Mouse (Mus musculus) retina, postnatal 1 day (tissue): ENCODE results near the gene Fsd2.

Experiments used
- DNase-seq: peaks from one replicate; pipeline ENCODE4 v3.0.0-alpha.2; 2012

The Fsd2 gene

DNA sequence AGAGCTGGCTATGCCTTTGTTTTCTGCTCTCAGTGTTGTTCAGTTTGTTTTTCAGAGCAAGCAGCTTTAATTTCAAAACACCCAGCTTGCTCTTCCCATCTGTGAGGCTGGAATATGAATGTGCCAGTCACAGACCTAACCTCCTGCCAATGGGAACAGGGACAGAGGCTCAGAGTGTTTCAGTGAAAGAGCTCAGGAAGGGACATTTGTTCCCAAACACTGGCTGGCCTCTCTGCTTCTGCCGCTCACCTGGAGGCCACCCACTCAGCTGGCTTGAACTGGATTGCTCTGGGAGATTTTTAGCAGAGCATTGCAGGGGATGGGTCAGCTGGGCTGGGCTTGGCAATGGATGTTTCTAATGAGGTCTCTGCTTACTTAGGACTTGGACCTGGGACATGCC lies 25.7 kb downstream of the Fsd2 start:
- no peak for DNase-seq

DNA sequence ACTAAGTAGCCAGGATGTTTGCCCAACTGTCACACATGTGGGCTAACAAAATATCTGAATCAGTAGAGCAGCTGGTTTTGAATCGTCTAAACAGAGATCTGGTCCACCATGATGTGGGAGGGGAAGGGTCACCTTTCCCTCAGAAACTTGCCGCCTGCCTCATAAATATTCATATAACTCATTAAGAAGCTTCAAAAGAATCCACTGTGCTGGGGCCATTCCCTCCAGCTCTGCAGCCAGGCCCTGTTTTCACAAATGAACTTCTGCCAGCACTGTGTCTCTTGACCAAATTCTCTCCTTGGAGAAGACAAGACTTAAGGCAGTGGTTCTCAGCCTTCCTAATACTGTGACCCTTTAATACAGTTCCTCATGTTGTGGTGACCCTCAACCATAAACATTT lies 27.2 kb downstream of the Fsd2 start:
- peak; percentile 38 for DNase-seq

DNA sequence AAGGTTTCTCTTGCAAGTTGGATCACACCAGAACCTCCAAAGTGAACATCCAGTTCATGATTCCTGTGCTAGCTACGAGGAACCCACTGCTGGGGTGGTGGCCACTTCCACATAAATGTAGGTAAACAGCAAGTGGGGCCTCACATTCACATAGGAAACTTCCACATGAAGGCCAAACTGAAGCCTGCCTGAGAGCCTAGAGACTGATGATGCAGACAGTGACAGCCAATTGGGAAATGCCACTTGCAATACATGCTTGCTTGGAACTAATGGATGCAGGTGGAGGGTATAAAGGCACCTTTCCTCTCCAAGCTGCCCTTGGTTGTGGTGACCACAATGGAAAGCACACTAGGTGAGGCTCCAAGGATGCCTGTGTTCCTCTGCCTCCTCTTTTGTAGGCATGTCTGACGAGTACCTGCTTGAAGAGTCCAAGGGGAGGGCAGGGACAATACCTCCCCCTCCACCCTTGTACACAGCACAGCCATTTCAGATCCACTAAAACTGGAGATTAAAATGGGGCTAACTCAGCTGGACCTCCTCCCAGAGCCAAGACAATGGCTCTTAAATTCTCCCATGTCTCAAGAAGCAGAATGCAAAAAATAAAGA lies 28.6 kb downstream of the Fsd2 start:
- DNase-seq = no peak

DNA sequence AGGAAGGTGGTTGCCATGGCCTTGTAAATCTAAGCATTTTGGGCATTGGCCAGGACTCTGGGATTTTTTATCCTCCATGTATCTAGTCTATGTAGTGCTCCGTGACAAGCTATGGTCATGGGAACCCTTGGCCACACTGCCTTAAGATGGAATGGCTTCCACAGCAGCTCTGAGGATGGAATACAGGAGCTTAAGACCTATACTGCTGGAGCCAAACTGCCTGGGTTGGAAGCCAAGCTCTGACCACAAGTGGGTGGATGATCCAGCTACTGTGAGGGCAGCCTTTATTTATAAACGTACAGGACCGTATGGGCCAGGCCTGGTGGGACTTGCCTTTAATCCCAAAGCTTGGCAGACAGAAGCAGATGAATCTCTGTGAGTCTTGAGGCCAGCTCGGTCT lies 30.3 kb downstream of the Fsd2 start:
- DNase-seq = no peak

DNA sequence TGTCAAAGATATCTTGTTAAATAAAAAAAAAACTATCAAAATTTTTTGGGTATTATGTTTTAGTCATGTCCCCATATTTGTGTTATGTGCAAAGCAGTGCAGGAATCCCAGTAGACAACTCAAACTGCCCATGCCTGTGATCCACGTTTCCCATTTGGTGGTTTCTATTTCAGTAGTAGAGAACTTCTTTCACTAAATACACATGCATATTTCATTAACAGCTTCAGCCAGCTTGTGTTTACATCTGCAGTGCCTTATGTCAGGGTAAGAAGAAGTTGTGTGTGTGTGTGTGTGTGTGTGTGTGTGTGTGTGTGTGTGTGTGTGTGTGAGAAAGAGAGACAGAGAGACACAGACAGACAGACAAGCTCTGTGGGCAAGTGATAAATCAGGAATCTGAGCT lies 35.3 kb downstream of the Fsd2 start:
- no peak for DNase-seq

DNA sequence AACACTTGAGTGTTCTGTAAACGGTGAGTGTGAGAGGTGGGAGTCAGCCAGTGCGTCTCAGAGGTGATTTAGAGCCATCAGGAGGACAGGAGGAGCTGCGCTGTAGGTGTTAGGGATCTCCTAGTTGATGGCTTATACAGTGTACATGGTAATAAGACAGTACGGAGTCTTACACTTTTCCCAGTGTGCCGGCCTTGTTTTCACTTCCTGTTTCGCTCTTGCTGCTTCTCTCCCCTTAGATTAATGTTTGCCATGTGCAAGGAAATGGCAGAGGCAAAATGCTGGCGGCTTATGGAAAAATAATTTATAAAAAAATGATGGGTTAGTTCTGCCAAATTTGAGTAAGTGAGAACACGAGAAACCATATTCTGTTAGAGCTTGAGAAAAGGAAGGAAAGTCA lies 37.8 kb downstream of the Fsd2 start:
- DNase-seq = no peak

DNA sequence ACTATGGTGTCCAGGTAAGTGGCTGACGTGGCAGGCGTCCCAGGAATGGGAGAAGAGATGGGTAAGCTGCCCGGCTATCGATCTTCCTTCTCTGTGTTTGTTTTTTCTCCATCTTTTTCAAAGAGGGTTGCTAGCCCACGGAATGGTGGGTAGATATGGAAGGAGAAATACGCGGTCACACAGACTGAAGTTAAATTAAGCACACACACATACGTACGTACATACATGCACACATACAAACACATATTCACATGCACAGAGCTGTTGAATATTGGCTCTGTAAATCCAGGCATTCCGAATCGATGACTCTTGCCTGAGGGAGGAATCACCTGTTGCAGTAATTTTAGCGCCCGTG lies 43.1 kb downstream of the Fsd2 start:
- DNase-seq = no peak

DNA sequence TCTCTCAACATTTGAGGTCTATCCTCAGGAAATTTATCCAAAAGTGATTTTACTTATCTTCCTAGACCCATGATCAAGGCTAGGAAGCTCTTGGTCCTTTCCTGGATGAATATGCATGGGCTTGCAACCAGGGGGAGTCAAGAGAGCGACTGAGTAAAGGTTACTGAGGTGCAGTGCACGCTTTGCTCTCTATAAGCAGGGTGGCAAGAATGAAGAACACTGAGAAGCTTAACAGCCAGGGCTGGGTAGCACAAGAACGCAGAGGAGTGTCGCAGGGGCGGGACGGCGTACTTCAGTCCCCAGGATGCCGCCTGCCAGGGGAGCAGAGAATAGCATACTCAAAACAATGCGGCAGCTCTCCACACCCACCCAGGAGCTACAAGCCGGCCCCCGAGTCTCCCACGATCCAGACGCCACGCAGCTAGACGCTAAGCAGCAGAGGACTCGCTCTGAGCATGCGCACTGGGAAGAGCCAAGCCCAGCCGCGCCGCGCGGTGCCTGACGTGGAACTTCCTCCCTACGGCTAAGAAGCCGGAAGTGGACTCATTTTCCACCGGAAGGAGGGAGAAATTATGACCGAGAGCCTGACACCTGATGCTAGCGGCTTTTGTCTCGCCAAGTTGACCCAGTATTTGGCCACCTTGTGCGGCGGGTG lies 43.6 kb downstream of the Fsd2 start:
- peak; percentile 98 for DNase-seq

DNA sequence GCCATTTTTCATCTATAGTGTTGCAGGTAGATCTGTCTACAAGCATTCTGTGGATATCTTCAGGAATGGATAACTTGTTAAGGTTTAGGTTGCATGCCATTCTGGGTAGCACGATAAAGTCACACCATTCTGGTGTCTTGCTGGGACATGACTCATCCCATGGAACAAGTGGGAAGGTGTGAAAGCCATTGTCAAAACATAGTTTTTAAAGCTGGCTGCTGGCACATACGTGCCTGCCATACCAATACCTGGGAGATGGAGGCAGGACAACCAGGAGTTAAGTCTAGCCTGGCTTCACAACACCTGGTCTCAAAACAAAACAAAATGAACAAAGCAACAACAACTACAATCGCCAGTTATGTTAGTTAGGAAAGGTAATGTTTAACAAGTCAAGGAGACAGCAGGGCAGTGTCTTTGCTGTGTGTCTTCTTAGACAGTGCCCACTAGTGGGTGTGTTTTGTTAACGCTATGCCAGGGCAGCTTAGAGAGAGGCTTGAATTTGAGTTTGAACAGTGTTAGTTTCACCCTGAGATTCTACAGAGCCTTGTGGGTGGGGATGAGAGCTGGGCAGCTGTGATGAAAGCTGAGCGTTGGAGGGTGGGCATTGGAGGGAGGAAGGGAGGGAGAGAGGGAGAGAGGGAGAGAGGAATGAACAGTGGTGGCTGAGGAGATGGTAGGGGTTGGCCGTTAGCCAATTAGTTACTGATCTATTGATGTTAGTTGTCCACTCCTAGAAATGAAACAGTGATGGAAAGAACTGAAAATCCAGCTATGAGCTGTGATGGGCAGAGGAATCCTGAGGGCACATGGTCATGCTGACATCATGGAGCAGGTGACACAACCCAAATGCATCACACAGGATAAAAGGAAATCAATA lies 50.4 kb downstream of the Fsd2 start:
- DNase-seq = no peak

DNA sequence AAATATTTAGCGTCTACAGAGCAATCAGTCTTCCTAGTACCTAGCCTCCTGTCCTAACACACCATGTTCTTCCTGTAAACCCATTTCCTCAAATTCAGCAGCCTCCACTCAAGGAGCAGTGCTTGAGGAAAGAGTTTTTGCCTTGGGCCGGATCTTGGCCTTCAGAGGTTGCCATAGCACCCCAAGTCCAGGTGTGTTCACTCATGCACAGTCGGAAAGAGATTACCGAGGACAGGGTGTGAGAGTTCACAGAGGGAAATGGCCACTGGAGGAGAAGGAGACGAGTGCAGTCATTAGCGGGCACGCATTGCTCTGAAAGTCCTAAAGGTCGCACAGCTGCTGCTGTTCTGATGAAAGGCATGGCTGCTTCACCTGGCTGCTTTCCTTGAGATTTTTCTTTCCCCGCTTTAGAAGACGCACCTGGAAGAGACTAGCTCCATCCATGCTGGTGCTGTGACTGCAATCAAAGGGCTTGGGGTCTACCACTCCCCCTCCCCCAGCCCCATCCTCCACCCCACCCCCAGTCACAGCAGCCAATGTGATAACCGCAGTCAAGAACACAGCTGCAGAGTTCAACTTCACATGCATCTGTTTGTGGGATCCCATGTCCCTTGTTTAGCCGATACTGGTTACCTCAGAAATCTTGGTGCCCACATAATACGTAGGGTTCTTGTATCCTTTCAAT lies 51.7 kb downstream of the Fsd2 start:
- no peak for DNase-seq

DNA sequence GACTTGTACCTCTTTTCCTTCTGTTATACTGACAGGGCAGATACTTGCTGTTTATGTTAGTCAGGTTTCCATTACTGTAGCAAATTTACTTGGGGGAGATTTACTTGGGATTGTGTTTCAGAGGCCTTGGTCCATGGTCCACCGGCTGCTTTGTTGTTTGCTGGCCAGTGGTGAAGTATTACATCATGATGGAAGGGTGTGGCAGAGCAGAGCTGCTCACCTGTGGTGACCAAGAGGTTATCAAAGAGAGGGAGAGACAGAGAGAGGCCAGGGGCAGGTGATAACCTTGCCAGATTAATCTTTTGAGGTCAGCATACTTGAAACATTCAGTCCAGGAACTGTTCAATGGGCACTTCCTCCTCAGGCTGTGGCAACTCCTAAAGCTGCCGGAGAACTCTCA lies 65.7 kb downstream of the Fsd2 start:
- DNase-seq = no peak

DNA sequence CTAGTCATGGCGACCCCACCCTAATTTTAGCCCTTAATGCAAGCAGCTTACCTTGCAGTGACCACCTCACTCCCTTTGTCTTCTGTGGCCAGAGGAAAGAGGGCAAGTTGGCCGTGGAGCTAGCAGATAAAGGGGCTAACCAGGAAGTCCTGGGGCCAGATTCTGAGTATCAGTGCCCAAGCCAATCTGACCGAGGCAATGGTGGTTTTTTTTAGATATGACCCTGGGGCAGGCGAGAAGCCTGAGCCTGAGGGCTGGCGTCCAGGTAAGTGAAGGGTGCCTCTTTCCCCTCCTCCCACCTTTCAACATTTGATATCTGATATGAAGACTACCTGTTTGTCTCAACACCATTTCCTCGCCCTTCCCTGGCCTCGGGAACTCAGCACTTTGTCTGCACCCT lies 68.6 kb downstream of the Fsd2 start, which contains the start of gene BC048679:
TSS of gene BC048679 (minus strand) at position 101 of the 400 bp plus-strand sequence.
- DNase-seq = no peak

DNA sequence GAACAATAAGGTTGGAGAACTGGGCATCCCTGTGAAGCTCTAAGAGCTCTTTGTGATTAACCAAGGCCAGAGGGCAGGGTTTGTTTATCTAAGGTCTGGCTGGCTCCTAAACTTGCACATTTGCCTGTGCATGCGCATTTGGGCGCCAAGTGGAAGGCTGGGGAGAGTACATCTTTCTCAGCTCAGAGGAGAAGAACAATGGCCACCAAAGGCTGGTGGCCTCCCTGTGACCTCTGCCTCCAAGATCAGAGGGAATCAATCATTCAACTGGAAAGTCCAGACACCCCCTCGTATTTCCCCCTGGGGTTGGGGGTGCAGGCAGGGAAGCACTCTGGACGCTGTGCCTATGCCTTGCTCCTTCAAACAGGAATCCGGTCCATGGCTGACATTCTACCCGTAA lies 69.6 kb downstream of the Fsd2 start:
- peak; percentile 83 for DNase-seq

DNA sequence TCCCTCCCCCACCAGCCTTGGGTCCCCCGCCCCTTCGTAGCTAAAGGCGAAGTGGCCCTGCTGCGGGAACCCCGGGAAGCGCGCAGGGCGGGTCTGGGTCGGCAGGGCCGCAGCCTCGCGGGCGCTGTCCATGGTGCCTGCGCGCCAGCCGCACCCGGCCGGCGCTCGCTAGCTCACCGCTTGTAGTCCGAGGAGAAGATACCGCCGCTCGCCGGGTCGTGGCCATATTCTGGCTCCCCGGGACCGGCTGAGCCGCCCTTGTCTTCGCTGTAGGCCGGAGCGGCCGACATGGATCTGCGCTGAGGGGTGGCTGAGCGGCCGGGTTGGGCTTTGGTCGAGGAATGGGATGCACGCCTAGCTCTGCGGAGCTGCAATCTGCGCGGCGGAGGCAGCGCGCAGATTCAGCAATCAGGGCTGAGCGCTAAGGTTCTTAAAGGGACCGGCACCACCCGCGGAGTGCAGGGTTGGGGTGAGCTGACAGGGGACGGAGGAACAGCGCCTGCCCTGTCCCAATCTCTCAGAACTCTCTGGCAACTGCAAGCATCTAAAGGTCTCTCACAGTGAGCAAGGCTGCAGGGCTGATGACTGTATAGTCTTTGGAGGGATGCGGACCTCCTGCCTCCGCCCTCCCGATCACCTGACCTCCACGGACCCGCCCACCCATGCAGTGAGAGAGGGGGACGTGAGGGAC lies 73.3 kb downstream of the Fsd2 start, which contains the start of gene Ap3b2:
TSS of gene Ap3b2 (minus strand) at position 595 of the 691 bp plus-strand sequence.
- peak; percentile 88 for DNase-seq

DNA sequence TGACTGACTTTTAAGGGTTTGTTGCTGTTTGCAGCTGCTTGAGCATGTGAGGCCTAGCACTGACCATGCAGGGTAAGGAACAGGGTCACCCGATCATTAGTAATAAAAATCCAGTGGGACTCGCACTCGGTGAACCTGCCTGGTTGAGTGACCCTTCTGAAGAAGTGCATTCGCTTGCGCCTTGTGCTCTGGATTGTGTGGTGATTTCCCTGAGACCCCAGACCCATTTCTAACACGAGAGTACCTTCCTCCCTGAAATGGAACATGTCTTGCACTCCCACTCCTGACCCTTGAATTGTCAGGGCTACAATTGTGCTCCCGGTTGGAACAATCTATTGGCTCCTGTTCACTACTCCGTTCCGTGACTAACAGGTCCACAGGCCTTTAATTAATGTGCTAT lies 74.1 kb downstream of the Fsd2 start:
- no peak for DNase-seq

DNA sequence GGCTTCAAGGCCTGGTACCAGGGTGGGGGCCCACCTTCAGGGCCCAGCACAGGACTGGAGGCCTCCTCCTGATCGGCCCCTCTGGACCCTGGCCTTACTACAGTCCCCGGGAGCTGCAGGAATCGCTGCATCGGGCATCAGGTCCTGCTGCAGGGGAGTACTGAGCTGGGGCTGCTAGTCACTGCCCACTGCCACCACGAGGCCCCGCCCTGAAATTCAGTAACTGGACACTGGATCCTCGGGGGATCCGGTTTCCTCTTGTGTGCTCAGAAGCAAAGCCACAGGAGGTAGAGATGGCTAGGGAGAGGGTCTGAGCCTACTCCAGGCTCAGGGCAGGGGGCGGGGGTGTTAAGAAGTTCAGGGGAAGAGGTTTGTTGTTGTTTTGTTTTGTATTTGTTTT lies 77.1 kb downstream of the Fsd2 start:
- peak; percentile 52 for DNase-seq
